Mouse (Mus musculus) G1E (cell line): ENCODE results near the gene Zfp697.

Experiments
- CTCF ChIP-seq: IDR thresholded peaks from 2 replicates; pipeline ENCODE4 v1.5.1; 2012; ENCODE audit warnings: low read depth, low read length, inconsistent platforms, mixed read lengths
- GATA1 ChIP-seq: IDR thresholded peaks from 2 replicates; pipeline ENCODE4 v1.6.1; 2012; ENCODE audit warnings: borderline replicate concordance, low read length, inconsistent platforms, mixed read lengths

GRCm38 (mm10) chr3:98414296-98414695, 32.0 kb downstream of the Zfp697 start:
- no peak for TF ChIP-seq CTCF
- TF ChIP-seq GATA1 = no peak
